In genomic region chr8:99186879-99187278, GRCm38 (mm10) we compare ENCODE assay signal across 14 mouse cellular contexts.
"Had no signal": no experiment of that assay in that cellular context is flagged by ENCODE, and none has a peak within 500 bp of the region (broad histone marks: within the 10 kb centered on the region; RNA-seq: fewer than 3 reads in every experiment).

No protein-coding gene starts in this region.

- DNase-seq: gastrocnemius, postnatal 14 days; gastrocnemius, postnatal 36 days; heart, adult 11 months; heart, adult 2 months; heart, postnatal 14 days; heart, postnatal 36 days; kidney, adult 11 months; kidney, adult 2 months; kidney, adult 9 months; kidney, postnatal 14 days; kidney, postnatal 36 days; layer of hippocampus, adult 9-11 months; layer of hippocampus, postnatal 36 days; left cerebral cortex, postnatal 4 days had no signal
